Mouse (Mus musculus): ENCODE data around the gene Calhm2. TPM values are rescaled to one million over a fixed set of nuclear protein-coding genes. Genes with fewer than 3 reads are reported as not detected.
A peak's percentile ranks its signal among the peaks of the same experiment; 100 is the strongest.

Gene Calhm2
- polyA plus RNA-seq (2016; fragmentation: Nextera tagmentation; extraction: Ambion mirVana), result 1.9 and 2.0 TPM in 2 replicates

- Histone ChIP-seq H3K9ac (peak within 1 kb of the TSS; percentile 48), H3K36me3 (peaks cover 9% of the 10 kb centered on the region), H3K4me1 (peaks cover 16% of the 10 kb centered on the region; the same call in 1 of the 2 replicates), H3K9me3 (no peaks in the 10 kb centered on the region), H3K27me3 (replicated peaks) (peaks cover 11% of the 10 kb centered on the region; the same call in 1 of the 2 replicates), H3K27ac (no peak within 1 kb of the TSS; the same call in 1 of the 2 replicates), H3K4me3 (peak within 1 kb of the TSS; percentile 32), H3K4me2 (replicated peaks) (peak within 1 kb of the TSS; percentile 53)
- no peak for ATAC-seq (ENCODE audit: low FRiP score, low read depth)
- WGBS, result 11% methylated on average over 28 of the region's 28 CpGs
Measured at GRCm38 (mm10) chr19:47137771-47138421, at the start of gene Calhm2. Gene Calhm2, minus strand, starts transcription at chr19:47138294.

- no peak overlapping the region for H3K9ac ChIP-seq
- no peak for ATAC-seq (ENCODE audit: low FRiP score, low read depth)
- no peak overlapping the region for H3K4me2 ChIP-seq (replicated peaks)
- WGBS, result 49% methylated on average over 15 of the region's 15 CpGs
- H3K4me3 ChIP-seq, result no peak overlapping the region
- 0 out of 2 replicates have a peak, but pooled peaks cover under 1% of the 10 kb centered on the region for H3K27me3 ChIP-seq (replicated peaks)
- H3K4me1 ChIP-seq, result 0 out of 2 replicates have a peak, but pooled peaks cover 7% of the 10 kb centered on the region
- no peaks in the 10 kb centered on the region for H3K36me3 ChIP-seq
- H3K27ac ChIP-seq, result no peak overlapping the region
- peaks cover 7% of the 10 kb centered on the region; the same call in 1 of the 2 replicates for H3K9me3 ChIP-seq
Measured at GRCm38 (mm10) chr19:47186514-47187275, 48.6 kb upstream of the Calhm2 start.

GRCm38 (mm10) chr19:47184736-47185135 lies 46.6 kb upstream of the Calhm2 start:
- Histone ChIP-seq H3K27me3 (replicated peaks) (peaks cover 15% of the 10 kb centered on the region), H3K27ac (no peak overlapping the region), H3K9me3 (peaks cover 9% of the 10 kb centered on the region; the same call in 1 of the 2 replicates), H3K4me3 (no peak overlapping the region), H3K9ac (no peak overlapping the region), H3K4me2 (replicated peaks) (no peak overlapping the region), H3K4me1 (peaks cover 9% of the 10 kb centered on the region), H3K36me3 (no peaks in the 10 kb centered on the region)
- WGBS, result 66% methylated on average over 4 of the region's 4 CpGs
- no peak for ATAC-seq (ENCODE audit: low FRiP score, low read depth)

GRCm38 (mm10) chr19:47184221-47184620 lies 46.1 kb upstream of the Calhm2 start:
- H3K27me3 ChIP-seq (replicated peaks), result peaks cover 20% of the 10 kb centered on the region
- no peaks in the 10 kb centered on the region for H3K36me3 ChIP-seq
- WGBS, result 77% methylated on average over 8 of the region's 8 CpGs
- peaks cover 9% of the 10 kb centered on the region; the same call in 1 of the 2 replicates for H3K9me3 ChIP-seq
- H3K27ac ChIP-seq, result no peak overlapping the region
- no peak overlapping the region for H3K9ac ChIP-seq
- ATAC-seq (ENCODE audit: low FRiP score, low read depth), result no peak
- H3K4me2 ChIP-seq (replicated peaks), result no peak overlapping the region
- H3K4me3 ChIP-seq, result no peak overlapping the region
- peaks cover 14% of the 10 kb centered on the region for H3K4me1 ChIP-seq

DNA sequence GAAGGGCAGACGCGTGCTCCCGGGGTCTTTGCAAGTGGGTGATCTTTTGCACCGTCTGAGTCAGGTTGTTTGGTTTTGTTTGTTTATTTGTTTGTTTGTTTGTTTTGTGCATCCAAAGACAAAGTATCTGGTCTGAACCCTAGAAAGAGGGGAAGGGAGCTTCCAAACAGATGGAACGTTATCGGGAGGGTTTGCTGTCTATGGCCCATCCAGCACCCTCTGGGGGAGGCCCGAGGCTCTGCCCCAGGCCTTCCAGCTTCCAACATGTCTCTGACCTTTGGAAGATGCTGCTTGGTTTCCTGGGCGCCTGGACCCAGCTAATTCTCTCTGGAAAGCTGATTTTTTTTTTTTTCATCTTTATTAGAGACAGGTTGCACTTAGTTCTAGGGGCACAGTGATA lies 41.9 kb upstream of the Calhm2 start:
- Histone ChIP-seq H3K27me3 (replicated peaks) (peaks cover 35% of the 10 kb centered on the region), H3K9me3 (peaks cover 9% of the 10 kb centered on the region; the same call in 1 of the 2 replicates), H3K4me3 (no peak overlapping the region), H3K36me3 (no peaks in the 10 kb centered on the region), H3K27ac (no peak overlapping the region), H3K4me2 (replicated peaks) (peak overlapping the region; percentile 99), H3K4me1 (peaks cover 16% of the 10 kb centered on the region), H3K9ac (0 out of 2 replicates have a peak overlapping the region, but pooled peaks have one; percentile 70)
- ATAC-seq (ENCODE audit: low FRiP score, low read depth), result no peak
- WGBS, result 19% methylated on average over 8 of the region's 8 CpGs

DNA sequence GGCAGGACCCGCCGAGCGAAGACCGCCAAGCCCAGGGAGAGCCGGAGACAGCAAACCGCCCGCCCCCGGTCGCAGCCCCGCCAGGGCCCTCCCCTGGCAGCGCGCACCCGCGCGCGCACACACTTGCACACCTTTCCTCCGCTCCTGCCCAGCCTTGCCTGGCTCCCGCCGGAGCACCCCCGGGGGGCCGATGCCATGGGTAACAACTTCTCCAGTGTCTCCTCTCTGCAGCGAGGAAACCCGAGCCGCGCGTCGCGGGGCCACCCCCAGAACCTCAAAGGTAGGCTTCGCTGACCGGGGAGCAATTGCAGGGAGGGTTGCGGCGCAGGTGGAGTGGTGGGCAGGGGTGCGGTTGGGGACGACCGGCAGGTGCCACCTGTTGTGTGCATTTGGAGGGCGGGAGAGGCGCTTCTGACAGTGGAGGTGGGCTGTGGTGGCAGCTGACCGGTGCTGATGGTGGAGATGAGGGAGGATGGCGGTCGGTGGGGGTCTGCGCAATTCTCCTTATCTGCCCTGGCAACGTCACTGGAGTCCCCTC lies 41.2 kb upstream of the Calhm2 start:
- no peak overlapping the region for H3K27ac ChIP-seq
- peak overlapping the region; percentile 99 for H3K4me2 ChIP-seq (replicated peaks)
- peak overlapping the region; percentile 64 for H3K4me3 ChIP-seq
- H3K4me1 ChIP-seq, result peaks cover 16% of the 10 kb centered on the region
- H3K9me3 ChIP-seq, result peaks cover 9% of the 10 kb centered on the region; the same call in 1 of the 2 replicates
- WGBS, result under 1% methylated on average over 38 of the region's 42 CpGs
- no peak; the same call in 1 of the 2 replicates for ATAC-seq (ENCODE audit: low FRiP score, low read depth)
- peaks cover 35% of the 10 kb centered on the region for H3K27me3 ChIP-seq (replicated peaks)
- peak overlapping the region; percentile 70 for H3K9ac ChIP-seq
- no peaks in the 10 kb centered on the region for H3K36me3 ChIP-seq

- H3K4me2 ChIP-seq (replicated peaks), result peak within 1 kb of the TSS; percentile 99
- ATAC-seq (ENCODE audit: low FRiP score, low read depth), result peak; percentile 56; the same call in 1 of the 2 replicates
- H3K9ac ChIP-seq, result peak within 1 kb of the TSS; percentile 70
- H3K36me3 ChIP-seq, result no peaks in the 10 kb centered on the region
- no peak within 1 kb of the TSS for H3K27ac ChIP-seq
- peaks cover 9% of the 10 kb centered on the region; the same call in 1 of the 2 replicates for H3K9me3 ChIP-seq
- H3K4me3 ChIP-seq, result peak within 1 kb of the TSS; percentile 64
- under 1% methylated on average over 95 of the region's 98 CpGs for WGBS
- H3K4me1 ChIP-seq, result peaks cover 16% of the 10 kb centered on the region
- peaks cover 35% of the 10 kb centered on the region for H3K27me3 ChIP-seq (replicated peaks)
Measured at GRCm38 (mm10) chr19:47178431-47179271, 40.6 kb upstream of the Calhm2 start, which contains the start of gene Neurl1a. Gene Neurl1a, plus strand, starts transcription at chr19:47178820.

DNA sequence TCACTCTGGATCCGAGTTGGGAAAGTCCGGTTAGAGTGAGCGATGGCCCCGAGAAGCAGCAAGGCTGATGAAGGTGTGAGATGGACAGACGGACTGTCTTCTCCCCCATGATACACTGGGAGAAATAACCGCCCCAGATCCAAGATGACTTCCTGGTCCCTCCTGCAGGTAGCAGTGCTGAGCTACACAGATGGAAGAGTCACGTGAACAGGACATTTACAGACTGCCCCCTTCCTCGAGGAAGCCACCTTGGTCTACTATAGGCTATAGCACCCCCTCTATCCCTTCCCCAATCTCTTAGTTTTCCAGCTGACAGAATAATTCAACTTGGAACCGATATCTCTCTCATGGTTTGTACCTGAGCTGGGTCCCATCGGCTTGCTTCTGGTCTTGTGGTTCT lies 39.9 kb upstream of the Calhm2 start:
- Histone ChIP-seq H3K4me2 (replicated peaks) (peak overlapping the region; percentile 99), H3K27ac (no peak overlapping the region), H3K27me3 (replicated peaks) (peaks cover 35% of the 10 kb centered on the region), H3K9ac (no peak overlapping the region), H3K4me3 (no peak overlapping the region), H3K9me3 (peaks cover 9% of the 10 kb centered on the region; the same call in 1 of the 2 replicates), H3K4me1 (peaks cover 16% of the 10 kb centered on the region), H3K36me3 (no peaks in the 10 kb centered on the region)
- ATAC-seq (ENCODE audit: low FRiP score, low read depth), result 0 out of 2 replicates have a peak, but pooled peaks have one; percentile 21
- WGBS, result 17% methylated on average over 10 of the region's 10 CpGs

DNA sequence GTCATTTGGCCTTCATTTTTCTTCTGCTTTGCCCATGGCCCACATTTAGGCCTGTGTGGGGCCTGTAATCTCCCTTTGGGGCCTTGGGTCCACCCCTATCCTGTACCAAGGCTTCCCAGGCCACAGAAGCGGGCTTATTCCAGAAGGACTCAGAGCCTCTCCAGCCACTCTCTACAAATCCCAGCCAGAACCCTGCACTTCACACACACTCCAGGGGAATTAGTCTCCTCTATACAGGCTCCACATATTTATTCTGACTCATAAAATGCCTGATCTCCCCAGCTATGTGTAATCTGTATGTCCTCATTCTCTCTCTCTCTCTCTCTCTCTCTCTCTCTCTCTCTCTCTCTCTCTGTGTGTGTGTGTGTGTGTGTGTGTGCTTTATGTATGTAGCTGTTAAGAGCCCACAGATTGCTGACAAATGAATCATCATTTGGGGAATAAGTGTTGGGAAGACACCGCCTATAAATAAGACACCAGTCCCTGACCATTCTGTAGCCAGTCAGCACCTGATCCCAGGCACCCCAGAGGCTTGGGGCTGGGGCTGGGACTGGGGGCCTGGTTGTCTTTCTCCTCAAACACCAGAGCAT lies 38.9 kb upstream of the Calhm2 start:
- Histone ChIP-seq H3K4me2 (replicated peaks) (no peak overlapping the region), H3K4me3 (no peak overlapping the region), H3K4me1 (peaks cover 16% of the 10 kb centered on the region), H3K27me3 (replicated peaks) (peaks cover 35% of the 10 kb centered on the region), H3K27ac (no peak overlapping the region), H3K36me3 (no peaks in the 10 kb centered on the region), H3K9ac (no peak overlapping the region), H3K9me3 (peaks cover 6% of the 10 kb centered on the region; the same call in 1 of the 2 replicates)
- no peak for ATAC-seq (ENCODE audit: low FRiP score, low read depth)
- 70% methylated on average over 2 of the region's 2 CpGs for WGBS

GRCm38 (mm10) chr19:47175472-47175871 lies 37.4 kb upstream of the Calhm2 start:
- 74% methylated on average over 2 of the region's 2 CpGs for WGBS
- Histone ChIP-seq H3K27me3 (replicated peaks) (peaks cover 27% of the 10 kb centered on the region), H3K4me1 (peaks cover 16% of the 10 kb centered on the region), H3K4me3 (no peak overlapping the region), H3K27ac (no peak overlapping the region), H3K4me2 (replicated peaks) (no peak overlapping the region), H3K36me3 (no peaks in the 10 kb centered on the region), H3K9me3 (no peaks in the 10 kb centered on the region), H3K9ac (no peak overlapping the region)
- ATAC-seq (ENCODE audit: low FRiP score, low read depth), result no peak

- no peak overlapping the region for H3K9ac ChIP-seq
- peaks cover 11% of the 10 kb centered on the region for H3K4me1 ChIP-seq
- no peak overlapping the region for H3K4me2 ChIP-seq (replicated peaks)
- peaks cover 18% of the 10 kb centered on the region for H3K27me3 ChIP-seq (replicated peaks)
- H3K36me3 ChIP-seq, result no peaks in the 10 kb centered on the region
- no peak overlapping the region for H3K27ac ChIP-seq
- no peak overlapping the region for H3K4me3 ChIP-seq
- H3K9me3 ChIP-seq, result no peaks in the 10 kb centered on the region
- no peak for ATAC-seq (ENCODE audit: low FRiP score, low read depth)
- 57% methylated on average over 3 of the region's 3 CpGs for WGBS
Measured at GRCm38 (mm10) chr19:47174515-47174914, 36.4 kb upstream of the Calhm2 start.
